Mouse (Mus musculus) heart, adult 2 months (tissue): ENCODE measurements around the gene Klrb1c. TPM values are rescaled to one million over a fixed set of nuclear protein-coding genes. Genes with fewer than 3 reads are reported as not detected.

ENCODE experiments used
- DNase-seq, 2 experiments: peaks; one replicate each; pipeline ENCODE4 v3.0.0; 2021
- H3K27ac ChIP-seq: fragments of 200-600 bp; 2 replicates; pipeline ENCODE4 v1.8.1; 2022
- H3K27me3 ChIP-seq: fragments of 200-500 bp; 2 replicates; pipeline ENCODE4 v1.6.1; 2012; ENCODE audit warnings: mild to moderate bottlenecking, low read length, inconsistent platforms, mixed read lengths; ENCODE audit not compliant: control insufficient read depth, insufficient read depth
- H3K36me3 ChIP-seq: fragments of 200-500 bp; 2 replicates; pipeline ENCODE4 v1.6.1; 2012; ENCODE audit warnings: low read length, inconsistent platforms; ENCODE audit not compliant: control insufficient read depth, insufficient read depth
- H3K4me1 ChIP-seq: fragments of 200-500 bp; 2 replicates; pipeline ENCODE4 v1.6.1; 2011; ENCODE audit warnings: low read length; ENCODE audit not compliant: control insufficient read depth, insufficient read depth
- H3K4me3 ChIP-seq: fragments of 200-600 bp; 2 replicates; pipeline ENCODE4 v1.8.1; 2022
- H3K79me2 ChIP-seq: fragments of 200-500 bp; replicated peaks from 2 replicates; pipeline ENCODE4 v1.6.1; 2012; ENCODE audit warnings: mild to moderate bottlenecking, inconsistent platforms, low read length, moderate library complexity, mixed read lengths; ENCODE audit not compliant: control insufficient read depth, insufficient read depth
- H3K9ac ChIP-seq: fragments of 200-500 bp; 2 replicates; pipeline ENCODE4 v1.6.1; 2012; ENCODE audit warnings: low read depth, mild to moderate bottlenecking, control low read depth, inconsistent platforms, low read length, mixed read lengths
- CTCF ChIP-seq: fragments of 200-600 bp; IDR thresholded peaks from 2 replicates; pipeline ENCODE4 v1.8.1; 2022; ENCODE audit warnings: antibody characterized with exemption, mild to moderate bottlenecking, moderate library complexity
- EP300 ChIP-seq: fragments of 200-500 bp; IDR thresholded peaks from 2 replicates; pipeline ENCODE4 v1.6.1; 2011; ENCODE audit warnings: low read depth, low read length, control low read depth; ENCODE audit not compliant: insufficient read depth
- POLR2A ChIP-seq: fragments of 200-500 bp; IDR thresholded peaks from 2 replicates; pipeline ENCODE4 v1.6.1; 2011; ENCODE audit warnings: mild to moderate bottlenecking, low read depth, low read length, control low read depth; ENCODE audit not compliant: insufficient read depth
- WGBS: fragments of 180-500 bp; shearing (Covaris S2); methylation state at CpG from one replicate; pipeline ENCODE4 v1.1.7; 2018; 5-methylcytosine and 5-hydroxymethylcytosine counted together
- intact Hi-C: fragments of 180-260 bp; cut with DNase I; formaldehyde crosslinking; loops from one replicate; pipeline ENCODE4 v1.15.1; 2025
- polyA plus RNA-seq: library from polyadenylated mRNA; depleted of rRNA; stranded (reverse); fragments of >200 nt; gene quantifications from 2 replicates; pipeline ENCODE4 v1.2.3, GENCODE M21; 2012
- total RNA-seq, 2 experiments: library from RNA; stranded (reverse); gene quantifications; 2 replicates each; pipeline ENCODE4 v1.2.3; 2021

Gene Klrb1c
- total and polyA plus RNA-seq, 3 experiments = 0.18 to 0.92 (median 0.18) TPM

- no peak for DNase-seq
- Histone ChIP-seq H3K4me1 (peaks cover 1% of the 10 kb centered on the region; the same call in 1 of the 2 replicates), H3K4me3 (no peak overlapping the region), H3K9ac (no peak overlapping the region), H3K36me3 (no peaks in the 10 kb centered on the region), H3K27me3 (no peaks in the 10 kb centered on the region), H3K27ac (no peak overlapping the region), H3K79me2 (no peaks in the 10 kb centered on the region)
- no peak for TF ChIP-seq EP300
- no peak for TF ChIP-seq CTCF
- WGBS = 74% methylated on average over 10 of the region's 10 CpGs
- intact Hi-C loops = no loop called here
Measured at GRCm38 (mm10) chr6:128833046-128833445, 44.0 kb upstream of the Klrb1c start.

- Histone ChIP-seq H3K4me3 (no peak overlapping the region), H3K27ac (no peak overlapping the region), H3K79me2 (no peaks in the 10 kb centered on the region), H3K36me3 (no peaks in the 10 kb centered on the region), H3K9ac (no peak overlapping the region), H3K27me3 (no peaks in the 10 kb centered on the region), H3K4me1 (no peaks in the 10 kb centered on the region)
- DNase-seq = no peak
- WGBS = 56% methylated on average over 4 of the region's 4 CpGs
- TF ChIP-seq CTCF (no peak), POLR2A (no peak), EP300 (no peak)
- intact Hi-C loops = no loop called here
Measured at GRCm38 (mm10) chr6:128829837-128830236, 40.8 kb upstream of the Klrb1c start.

- no peak for DNase-seq
- no peak overlapping the region for H3K4me3 ChIP-seq
- intact Hi-C loops = no loop called here
- 76% methylated on average over 3 of the region's 3 CpGs for WGBS
- no peak overlapping the region for H3K27ac ChIP-seq
- no peak overlapping the region for H3K9ac ChIP-seq
- H3K79me2 ChIP-seq = no peaks in the 10 kb centered on the region
- TF ChIP-seq POLR2A = no peak
- no peak for TF ChIP-seq EP300
- TF ChIP-seq CTCF = no peak
- H3K27me3 ChIP-seq = no peaks in the 10 kb centered on the region
- H3K36me3 ChIP-seq = no peaks in the 10 kb centered on the region
- H3K4me1 ChIP-seq = no peaks in the 10 kb centered on the region
Measured at GRCm38 (mm10) chr6:128826781-128827180, 37.8 kb upstream of the Klrb1c start.

- intact Hi-C loops = no loop called here
- 82% methylated on average over 6 of the region's 6 CpGs for WGBS
Measured at GRCm38 (mm10) chr6:128826132-128826531, 37.1 kb upstream of the Klrb1c start, which contains the start of the genes Gm44511 and Klrb1b. Gene Gm44511 (minus strand): TSS chr6:128826315. Gene Klrb1b (minus strand): TSS chr6:128826331.

GRCm38 (mm10) chr6:128818083-128818802, 29.2 kb upstream of the Klrb1c start:
- Histone ChIP-seq H3K4me3 (no peak overlapping the region), H3K9ac (no peak overlapping the region), H3K27me3 (no peaks in the 10 kb centered on the region), H3K36me3 (no peaks in the 10 kb centered on the region), H3K27ac (no peak overlapping the region), H3K4me1 (no peaks in the 10 kb centered on the region), H3K79me2 (no peaks in the 10 kb centered on the region)
- 88% methylated on average over 4 of the region's 4 CpGs for WGBS
- no peak for DNase-seq
- intact Hi-C loops = no loop called here
- TF ChIP-seq POLR2A (no peak), CTCF (no peak), EP300 (no peak)

More at GRCm38 (mm10) chr6:128826132-128826531, 37.1 kb upstream of the Klrb1c start, which contains the start of the genes Gm44511 and Klrb1b:
- Histone ChIP-seq H3K9ac (no peak within 1 kb of the TSS), H3K27ac (no peak within 1 kb of the TSS), H3K79me2 (no peaks in the 10 kb centered on the region), H3K4me1 (no peaks in the 10 kb centered on the region), H3K4me3 (no peak within 1 kb of the TSS), H3K36me3 (no peaks in the 10 kb centered on the region), H3K27me3 (no peaks in the 10 kb centered on the region)
- TF ChIP-seq EP300 (no peak), POLR2A (no peak), CTCF (no peak)
- no peak for DNase-seq

- Histone ChIP-seq H3K9ac (no peak overlapping the region), H3K79me2 (no peaks in the 10 kb centered on the region), H3K36me3 (no peaks in the 10 kb centered on the region), H3K27me3 (no peaks in the 10 kb centered on the region), H3K4me3 (no peak overlapping the region), H3K27ac (no peak overlapping the region), H3K4me1 (no peaks in the 10 kb centered on the region)
- peak in 1 of 2 experiments; percentile 36 for DNase-seq
- TF ChIP-seq EP300 (no peak), CTCF (peak; percentile 63)
- WGBS = 76% methylated on average over 5 of the region's 5 CpGs
- intact Hi-C loops = no loop called here
Measured at GRCm38 (mm10) chr6:128808532-128808931, 19.5 kb upstream of the Klrb1c start.
